Mouse (Mus musculus): ENCODE data around the gene Calhm1. TPM values are rescaled to one million over a fixed set of nuclear protein-coding genes. Genes with fewer than 3 reads are reported as not detected.
"Not testable (repeated sequence)": the region's sequence is repeated elsewhere in the genome, so short reads cannot be mapped to it uniquely, and the experiment has no call there.

Gene Calhm1
- polyA plus RNA-seq, 1 experiment: not detected

DNA sequence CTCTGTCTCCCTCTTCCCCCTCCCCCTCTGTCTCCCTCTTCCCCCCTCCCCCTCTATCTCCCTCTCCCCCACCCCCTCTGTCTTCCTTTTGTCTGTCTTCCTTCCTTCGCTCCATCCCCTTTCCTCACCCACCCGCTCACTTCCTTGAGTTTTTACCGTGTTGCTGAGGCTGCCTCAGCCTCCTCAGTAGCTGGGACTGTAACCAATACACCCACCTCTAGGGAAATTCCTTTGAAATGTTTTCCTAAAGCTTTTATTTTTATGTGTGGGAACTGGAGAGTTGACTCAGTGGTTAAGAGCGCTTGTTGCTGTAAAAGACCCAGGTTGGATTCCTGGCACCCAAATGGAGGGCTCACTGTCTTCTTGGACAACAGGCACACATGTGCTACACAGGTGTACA, 17.6 kb upstream of the Calhm1 start:
- H3K4me1 ChIP-seq (ENCODE audit: control insufficient read depth, insufficient read depth, low read length): no peaks in the 10 kb centered on the region

DNA sequence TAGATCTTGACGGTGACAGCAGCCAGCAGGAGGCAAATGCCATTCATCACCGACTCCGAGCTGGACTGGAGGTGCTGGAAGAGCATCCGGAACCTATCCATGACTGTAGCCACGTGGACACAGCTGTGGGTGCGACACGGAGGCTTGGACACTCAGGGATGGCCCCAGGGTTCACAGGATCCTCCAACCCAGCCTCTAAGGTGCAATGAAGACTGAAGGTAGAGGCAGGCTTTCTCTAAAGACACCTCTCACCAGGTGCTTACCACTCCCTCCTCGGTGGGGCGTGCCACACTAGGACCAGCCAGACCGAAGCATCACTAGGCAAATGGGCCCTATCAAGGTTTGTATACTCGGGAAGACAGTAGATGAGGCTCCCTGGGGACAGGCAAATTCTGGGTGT, 13.6 kb upstream of the Calhm1 start, which contains the start of gene Calhm3:
TSS of gene Calhm3 (minus strand) at position 101 of the 400 bp plus-strand sequence.
- no peak within 1 kb of the TSS for H3K27ac ChIP-seq (ENCODE audit: insufficient read depth, low read depth, low read length)
- no peak for TF ChIP-seq CTCF (IDR thresholded peaks at IDR 0.05; ENCODE audit: low read depth, low read length)
- no peaks in the 10 kb centered on the region for H3K4me1 ChIP-seq (ENCODE audit: control insufficient read depth, insufficient read depth, low read length)
- H3K4me3 ChIP-seq (ENCODE audit: insufficient read depth, low read length): no peak within 1 kb of the TSS

More for the DNA sequence above, 17.6 kb upstream of the Calhm1 start:
- Histone ChIP-seq H3K27ac (ENCODE audit: insufficient read depth, low read depth, low read length) (no peak overlapping the region), H3K4me3 (ENCODE audit: insufficient read depth, low read length) (no peak overlapping the region)
- no peak for TF ChIP-seq POLR2A (IDR thresholded peaks at IDR 0.05; ENCODE audit: borderline replicate concordance, low read depth, low read length)
- TF ChIP-seq CTCF (IDR thresholded peaks at IDR 0.05; ENCODE audit: low read depth, low read length): no peak

DNA sequence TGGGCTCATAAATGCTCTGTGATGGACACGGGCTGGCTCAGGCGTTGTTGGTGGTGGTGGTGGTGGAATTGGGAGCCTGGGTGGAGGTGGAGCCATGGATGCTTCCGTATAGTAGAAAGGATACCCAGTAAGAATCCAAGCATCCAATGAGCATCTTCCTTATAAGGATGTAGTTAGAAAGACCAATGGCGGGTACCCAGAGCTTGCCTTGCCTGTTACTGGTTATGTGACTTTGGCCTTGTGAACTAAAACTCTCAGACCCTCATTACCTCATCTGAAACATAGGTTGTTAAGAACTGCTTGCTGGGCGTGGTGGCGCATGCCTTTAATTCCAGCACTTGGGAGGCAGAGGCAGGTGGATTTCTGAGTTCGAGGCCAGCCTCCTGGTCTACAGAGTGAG, 9.7 kb upstream of the Calhm1 start:
- Histone ChIP-seq H3K4me3 (ENCODE audit: insufficient read depth, low read length) (no peak overlapping the region), H3K4me1 (ENCODE audit: control insufficient read depth, insufficient read depth, low read length) (peaks cover 2% of the 10 kb centered on the region), H3K27ac (ENCODE audit: insufficient read depth, low read depth, low read length) (no peak overlapping the region)
- no peak for TF ChIP-seq CTCF (IDR thresholded peaks at IDR 0.05; ENCODE audit: low read depth, low read length)
- no peak for TF ChIP-seq POLR2A (IDR thresholded peaks at IDR 0.05; ENCODE audit: borderline replicate concordance, low read depth, low read length)

DNA sequence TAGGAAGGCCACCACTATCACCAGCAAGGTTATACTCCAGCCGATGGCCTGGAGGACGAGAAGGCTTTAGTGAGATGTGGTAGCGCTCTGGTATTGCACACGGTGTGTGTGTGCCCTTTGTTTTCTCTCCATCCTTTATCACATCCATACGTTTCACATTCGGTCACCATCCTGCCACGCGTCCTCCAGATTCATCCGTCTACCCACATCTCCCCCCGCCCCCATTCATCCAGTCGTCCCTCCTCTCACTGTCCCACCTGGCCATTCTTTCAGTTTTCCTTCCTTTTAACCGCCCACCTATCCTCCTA, 8.0 kb upstream of the Calhm1 start:
- no peak overlapping the region for H3K27ac ChIP-seq (ENCODE audit: insufficient read depth, low read depth, low read length)
- H3K4me1 ChIP-seq (ENCODE audit: control insufficient read depth, insufficient read depth, low read length): peaks cover 17% of the 10 kb centered on the region
- TF ChIP-seq CTCF (IDR thresholded peaks at IDR 0.05; ENCODE audit: low read depth, low read length): no peak
- TF ChIP-seq POLR2A (IDR thresholded peaks at IDR 0.05; ENCODE audit: borderline replicate concordance, low read depth, low read length): no peak
- no peak overlapping the region for H3K4me3 ChIP-seq (ENCODE audit: insufficient read depth, low read length)

DNA sequence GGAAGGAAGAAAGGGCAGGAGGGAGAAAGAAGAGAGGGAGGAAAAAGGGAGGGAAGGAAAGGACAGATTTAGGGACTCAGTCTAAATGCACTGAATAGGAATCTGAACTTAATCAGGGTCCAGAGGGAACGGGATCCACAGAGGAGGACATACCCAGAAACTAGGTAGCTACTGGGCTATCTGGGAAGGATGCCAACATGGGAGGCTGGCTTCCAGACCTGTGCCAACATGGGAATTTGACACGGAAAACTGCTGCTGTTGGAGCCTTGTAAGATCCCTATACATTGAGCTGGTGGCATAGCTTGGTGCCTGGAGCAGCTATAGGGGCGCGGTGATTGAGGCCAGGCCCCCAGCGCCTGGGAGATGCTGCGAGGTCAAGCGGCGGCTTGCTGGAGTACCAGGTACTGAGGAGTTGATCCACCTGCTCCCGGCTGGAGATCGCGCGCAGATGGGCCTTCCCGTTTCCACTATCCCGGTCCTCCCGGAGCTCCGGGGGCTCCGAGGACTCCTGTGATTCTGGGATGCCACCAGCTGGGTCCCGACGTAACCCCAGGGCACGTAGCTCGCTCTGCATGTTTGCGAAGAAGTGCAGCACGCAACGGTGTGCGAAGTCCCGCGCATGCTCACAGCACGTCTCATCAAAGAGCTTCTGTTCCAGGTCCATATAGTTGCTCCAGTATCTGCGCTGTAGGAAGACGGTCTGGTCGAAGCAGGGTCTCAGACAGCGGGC, 7.4 kb upstream of the Calhm1 start:
- TF ChIP-seq POLR2A (IDR thresholded peaks at IDR 0.05; ENCODE audit: borderline replicate concordance, low read depth, low read length) (no peak), CTCF (IDR thresholded peaks at IDR 0.05; ENCODE audit: low read depth, low read length) (no peak)
- Histone ChIP-seq H3K27ac (ENCODE audit: insufficient read depth, low read depth, low read length) (no peak overlapping the region), H3K4me3 (ENCODE audit: insufficient read depth, low read length) (no peak overlapping the region), H3K4me1 (ENCODE audit: control insufficient read depth, insufficient read depth, low read length) (peaks cover 17% of the 10 kb centered on the region)

DNA sequence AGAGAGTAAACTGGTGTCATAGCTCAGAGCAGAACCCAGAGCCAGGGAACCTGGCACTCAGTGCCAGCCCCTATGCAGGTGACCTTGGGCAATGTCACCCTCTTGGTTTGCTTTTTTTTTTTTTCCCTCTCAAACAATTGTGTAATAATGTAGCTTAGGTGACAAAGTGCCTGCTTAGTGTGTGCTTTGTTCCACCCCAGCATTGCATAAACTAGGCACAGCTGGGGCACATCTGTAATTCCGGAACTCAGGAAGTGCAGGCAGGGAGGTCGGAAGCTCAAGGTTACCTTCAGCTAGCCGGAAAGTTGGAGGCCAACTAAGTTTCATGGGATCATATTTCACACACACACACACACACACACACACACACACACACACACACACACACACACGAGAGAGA, 5.8 kb upstream of the Calhm1 start:
- H3K4me3 ChIP-seq (ENCODE audit: insufficient read depth, low read length): no peak overlapping the region
- no peak overlapping the region for H3K27ac ChIP-seq (ENCODE audit: insufficient read depth, low read depth, low read length)
- peaks cover 17% of the 10 kb centered on the region for H3K4me1 ChIP-seq (ENCODE audit: control insufficient read depth, insufficient read depth, low read length)
- TF ChIP-seq CTCF (IDR thresholded peaks at IDR 0.05; ENCODE audit: low read depth, low read length): no peak
- no peak for TF ChIP-seq POLR2A (IDR thresholded peaks at IDR 0.05; ENCODE audit: borderline replicate concordance, low read depth, low read length)

DNA sequence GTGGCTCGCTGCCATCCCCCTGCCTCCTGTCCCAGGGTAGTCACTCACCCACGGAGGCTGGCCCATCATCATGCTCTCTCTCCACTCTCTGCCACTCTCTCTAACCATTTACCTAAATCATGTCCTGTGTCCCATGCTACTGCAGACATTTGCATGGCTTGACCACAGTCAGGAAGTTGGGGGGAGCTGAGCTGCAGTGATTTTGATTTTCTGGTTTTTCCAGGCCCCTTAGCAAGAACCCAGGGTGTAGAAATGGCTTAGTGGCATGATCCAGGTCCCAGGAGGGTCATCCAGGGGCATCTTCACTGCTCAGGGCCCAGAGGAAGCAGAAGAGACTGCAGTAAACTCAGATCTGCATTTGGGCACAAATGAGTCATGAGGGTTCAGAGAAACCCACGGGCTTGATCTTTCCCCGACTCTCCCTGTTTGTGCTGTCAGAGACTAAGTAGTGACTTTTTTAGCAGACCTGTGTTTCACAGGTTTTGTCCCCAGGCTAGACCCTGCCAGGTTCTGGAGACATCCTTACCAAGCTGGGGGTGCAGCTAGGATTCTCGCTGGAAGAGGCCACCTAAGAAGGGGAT, 4.3 kb upstream of the Calhm1 start:
- TF ChIP-seq CTCF (IDR thresholded peaks at IDR 0.05; ENCODE audit: low read depth, low read length) (no peak), POLR2A (IDR thresholded peaks at IDR 0.05; ENCODE audit: borderline replicate concordance, low read depth, low read length) (no peak)
- Histone ChIP-seq H3K4me1 (ENCODE audit: control insufficient read depth, insufficient read depth, low read length) (peaks cover 17% of the 10 kb centered on the region), H3K4me3 (ENCODE audit: insufficient read depth, low read length) (no peak overlapping the region)

DNA sequence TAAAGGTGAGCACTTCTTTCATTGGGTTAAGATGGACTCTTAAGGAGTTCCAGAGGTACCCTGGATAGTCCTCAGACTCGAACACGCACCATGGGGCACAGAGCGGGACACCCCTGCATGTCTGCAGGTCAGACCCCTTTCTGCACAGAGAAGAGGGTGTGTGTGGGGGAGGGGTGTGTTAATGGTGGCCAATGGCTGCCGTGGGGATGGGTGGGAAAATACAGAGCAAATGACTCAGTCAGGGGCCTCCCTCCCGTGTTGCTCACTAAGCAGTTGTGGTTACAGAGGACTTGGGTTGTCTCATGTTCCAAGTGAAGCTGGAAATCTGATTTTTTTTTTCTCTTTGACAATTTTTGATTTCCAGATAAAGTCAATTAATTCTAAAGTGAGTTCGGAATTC, 1.6 kb downstream of the Calhm1 start:
- Histone ChIP-seq H3K4me3 (ENCODE audit: insufficient read depth, low read length) (no peak overlapping the region), H3K4me1 (ENCODE audit: control insufficient read depth, insufficient read depth, low read length) (peaks cover 29% of the 10 kb centered on the region), H3K27ac (ENCODE audit: insufficient read depth, low read depth, low read length) (no peak overlapping the region)
- TF ChIP-seq CTCF (IDR thresholded peaks at IDR 0.05; ENCODE audit: low read depth, low read length): no peak

More for the DNA sequence above, 4.3 kb upstream of the Calhm1 start:
- H3K27ac ChIP-seq (ENCODE audit: insufficient read depth, low read depth, low read length): no peak overlapping the region

DNA sequence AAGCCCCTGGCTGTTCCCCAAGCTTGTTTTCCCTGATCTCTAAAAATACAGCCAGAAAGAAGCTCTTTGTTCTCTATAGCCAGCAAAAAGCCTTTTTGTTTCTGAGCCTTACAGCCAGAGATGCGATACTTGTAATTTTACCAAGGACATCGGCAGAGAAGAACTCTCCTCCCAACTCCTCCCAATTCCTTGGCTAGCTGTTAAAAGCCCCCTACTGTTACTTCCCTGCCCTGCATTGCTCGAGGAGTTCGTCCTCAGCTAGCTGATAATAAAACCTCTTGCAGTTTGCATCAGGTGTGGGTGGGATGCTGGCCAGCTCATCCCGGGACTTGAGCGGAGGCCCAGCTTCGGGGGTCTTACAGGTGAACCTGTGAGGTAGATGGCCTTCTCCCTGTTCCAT, 4.4 kb downstream of the Calhm1 start:
- not testable (repeated sequence) for H3K27ac ChIP-seq (ENCODE audit: insufficient read depth, low read depth, low read length); H3K4me3 ChIP-seq (ENCODE audit: insufficient read depth, low read length)
- peaks cover 48% of the 10 kb centered on the region for H3K4me1 ChIP-seq (ENCODE audit: control insufficient read depth, insufficient read depth, low read length)

DNA sequence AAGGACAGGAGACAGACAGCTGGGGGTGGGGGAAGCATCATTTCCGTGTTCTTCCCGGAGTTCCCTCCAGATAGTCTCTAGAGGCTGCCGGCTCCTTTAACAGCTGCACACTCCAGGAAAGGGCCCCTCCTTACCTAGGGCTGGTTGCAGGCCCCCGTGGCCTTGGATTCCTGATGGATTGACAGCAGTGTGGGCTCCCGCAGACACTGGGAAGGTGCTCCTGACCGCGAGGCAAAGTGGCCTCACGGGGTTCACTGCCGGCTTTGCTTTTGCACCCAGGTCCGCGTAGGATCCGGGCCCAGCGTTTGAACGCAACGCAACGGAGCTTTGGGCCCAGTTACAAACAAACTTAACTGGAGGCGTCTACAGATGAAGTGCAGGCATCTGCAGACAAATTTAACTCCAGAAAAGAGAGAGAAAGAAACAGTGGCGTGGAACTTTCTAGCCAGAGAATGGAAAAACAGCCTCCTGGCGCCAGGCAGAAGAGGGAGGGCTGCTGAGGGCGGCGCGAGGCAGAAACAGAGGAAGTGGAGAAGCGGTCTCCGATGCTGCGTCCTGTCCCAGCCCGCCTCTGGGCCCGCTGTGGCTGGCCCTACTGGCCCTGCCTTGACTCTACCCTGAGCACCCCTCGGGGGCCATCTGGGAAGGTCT, 6.2 kb downstream of the Calhm1 start, which contains the start of gene Calhm2:
TSS of gene Calhm2 (minus strand) at position 524 of the 651 bp plus-strand sequence.
- H3K27ac ChIP-seq (ENCODE audit: insufficient read depth, low read depth, low read length): peak within 1 kb of the TSS; percentile 82
- TF ChIP-seq POLR2A (IDR thresholded peaks at IDR 0.05; ENCODE audit: borderline replicate concordance, low read depth, low read length): no peak
- no peak for TF ChIP-seq CTCF (IDR thresholded peaks at IDR 0.05; ENCODE audit: low read depth, low read length)
- H3K4me1 ChIP-seq (ENCODE audit: control insufficient read depth, insufficient read depth, low read length): peaks cover 59% of the 10 kb centered on the region
- H3K4me3 ChIP-seq (ENCODE audit: insufficient read depth, low read length): peak within 1 kb of the TSS; percentile 82

All from bone marrow macrophage, adult 2 months (primary cell).